In genomic region chr9:58266571-58267011, GRCm38 (mm10) we compare ENCODE assay signal across 9 mouse cellular contexts. TPM values are rescaled to one million over a fixed set of nuclear protein-coding genes. Genes with fewer than 3 reads are reported as not detected.
DNase-seq lines count a peak whose midpoint lies in the region; ATAC-seq and TF ChIP-seq lines count a peak whose summit lies in the region.
"Had no signal": no experiment of that assay in that cellular context is flagged by ENCODE, and none has a peak within 500 bp of the region (broad histone marks: within the 10 kb centered on the region; RNA-seq: fewer than 3 reads in every experiment).

No protein-coding gene starts in this region.

- H3K4me3 ChIP-seq in kidney, embryonic 16.5 days (ENCODE audit: low read length), result no peak overlapping the region
- no peak overlapping the region; a peak in 1 of 4 replicates for H3K4me3 ChIP-seq in ES-E14 (ENCODE audit: insufficient read depth in 1 of 2, low read depth in 1 of 2, low read length in 2 of 2, poor library complexity in 1 of 2, severe bottlenecking in 1 of 2)
- no peak overlapping the region for H3K4me3 ChIP-seq in heart, embryonic 14.5 days (ENCODE audit: control insufficient read depth in 1 of 2, insufficient read depth in 1 of 2, low read depth in 1 of 2, low read length in 2 of 2)

- in situ Hi-C loops in ES-E14 (cut with MboI; ENCODE audit: low sequenced_read_pairs in 2 of 2, unreplicated experiment in 2 of 2), result no loop called here

- H3K4me1 ChIP-seq in kidney, embryonic 16.5 days (ENCODE audit: insufficient read depth, low read length), result peaks cover 12% of the 10 kb centered on the region
- peaks cover 4 to 8% of the 10 kb centered on the region in 2 experiments; a peak in 3 of 4 replicates for H3K4me1 ChIP-seq in ES-E14 (ENCODE audit: control insufficient read depth in 2 of 2, insufficient read depth in 2 of 2, low read length in 2 of 2, poor library complexity in 1 of 2)
- H3K4me1 ChIP-seq in heart, embryonic 14.5 days (ENCODE audit: control insufficient read depth in 2 of 2, insufficient read depth in 2 of 2, low read length in 2 of 2), result peaks cover 7 to 13% of the 10 kb centered on the region in 2 experiments

- H3K9ac ChIP-seq in kidney, embryonic 16.5 days (replicated peaks; ENCODE audit: low read length), result peak overlapping the region; percentile 35; the same call in 1 of the 2 replicates
- peak overlapping the region; percentile 9; the same call in 1 of the 2 replicates for H3K9ac ChIP-seq in ES-E14 (ENCODE audit: insufficient read depth, low read depth, low read length, poor library complexity, severe bottlenecking)
- H3K9ac ChIP-seq in heart, embryonic 14.5 days (ENCODE audit: low read length), result no peak overlapping the region

- H3K27me3 ChIP-seq in kidney, embryonic 16.5 days (ENCODE audit: insufficient read depth, low read length), result no peaks in the 10 kb centered on the region
- H3K27me3 ChIP-seq in heart, embryonic 14.5 days (ENCODE audit: control insufficient read depth, insufficient read depth, low read length), result no peaks in the 10 kb centered on the region

- peak; percentile 27; the same call in 1 of the 2 replicates for ATAC-seq in kidney, embryonic 16.5 days (ENCODE audit: low FRiP score, low TSS enrichment)
- 0 out of 2 replicates have a peak, but pooled peaks have one; percentile 15 for ATAC-seq in heart, embryonic 14.5 days (ENCODE audit: insufficient number of reproducible peaks, insufficient read depth, low FRiP score, low read depth)
- ATAC-seq: activated CD4-positive, CD25-positive, alpha-beta regulatory T cell, adult 4 months had no signal

- intact Hi-C loops in gastrocnemius, postnatal 14 days (cut with DNase I; ENCODE audit: low total_unique reads), result no loop called here

- WGBS in kidney, embryonic 16.5 days, result 25% methylated on average over 4 of the region's 4 CpGs
- 17% methylated on average over 4 of the region's 4 CpGs for WGBS in heart, embryonic 14.5 days

- no peak for DNase-seq in kidney, adult 18-20 months
- DNase-seq in ES-E14 (ENCODE audit: low read depth, low spot score), result no peak
- peak; percentile 61 for DNase-seq in lung, postnatal 36 days
- DNase-seq in embryo, embryonic 11 days, result no peak
- no peak for DNase-seq in gastrocnemius, postnatal 14 days
- no peak for DNase-seq in layer of hippocampus, postnatal 36 days

- H3K4me2 ChIP-seq in kidney, embryonic 16.5 days (replicated peaks; ENCODE audit: low read depth, low read length), result no peak overlapping the region
- H3K4me2 ChIP-seq in heart, embryonic 14.5 days (ENCODE audit: low read length), result no peak overlapping the region

- peaks cover 13% of the 10 kb centered on the region for H3K36me3 ChIP-seq in kidney, embryonic 16.5 days (ENCODE audit: insufficient read depth, low read length)
- peaks cover 10% of the 10 kb centered on the region for H3K36me3 ChIP-seq in ES-E14 (ENCODE audit: control insufficient read depth, insufficient read depth, low read length, poor library complexity, severe bottlenecking)
- peaks cover 13% of the 10 kb centered on the region for H3K36me3 ChIP-seq in heart, embryonic 14.5 days (ENCODE audit: control insufficient read depth, insufficient read depth, low read length)

- no peaks in the 10 kb centered on the region for H3K9me3 ChIP-seq in kidney, embryonic 16.5 days (ENCODE audit: low read length)
- H3K9me3 ChIP-seq in ES-E14 (ENCODE audit: control insufficient read depth, insufficient read depth, low read depth, low read length), result no peaks in the 10 kb centered on the region
- no peaks in the 10 kb centered on the region for H3K9me3 ChIP-seq in heart, embryonic 14.5 days (ENCODE audit: control insufficient read depth, low read length)

- peak overlapping the region; percentile 64 for H3K27ac ChIP-seq in kidney, embryonic 16.5 days (ENCODE audit: low read length)
- peak overlapping the region; percentile 40; the same call in 1 of the 2 replicates for H3K27ac ChIP-seq in ES-E14 (ENCODE audit: insufficient read depth, low read depth, low read length, poor library complexity, severe bottlenecking)
- H3K27ac ChIP-seq in heart, embryonic 14.5 days (replicated peaks in 1 of 2; ENCODE audit: control insufficient read depth in 1 of 2, insufficient read depth in 1 of 2, low read depth in 2 of 2, low read length in 2 of 2), result peak overlapping the region; percentile 55 to 65

TF ChIP-seq in ES-E14, 5 proteins besides CTCF, POLR2A, EP300 and RAD21:
- TF ChIP-seq ZNF384 (IDR thresholded peaks at IDR 0.05; ENCODE audit: low read depth, low read length) (no peak), ZC3H11A (IDR thresholded peaks at IDR 0.05; ENCODE audit: borderline replicate concordance, low read depth, low read length) (no peak), HCFC1 (IDR thresholded peaks at IDR 0.05; ENCODE audit: borderline replicate concordance, insufficient read depth, low read length) (no peak), MAFK (IDR thresholded peaks at IDR 0.05; ENCODE audit: insufficient read depth, low read depth, low read length) (no peak), CHD2 (IDR thresholded peaks at IDR 0.05; ENCODE audit: low read depth, low read length) (no peak)

RNA-seq across cellular contexts. Expression of gene Stoml1, which starts 13.6 kb away (rescaled TPM):
- 33.8 and 35.8 TPM in 2 replicates for polyA plus RNA-seq in kidney, embryonic 16.5 days (2015; fragmentation: Nextera tagmentation; extraction: Ambion mirVana)
- 51.7 and 95.7 TPM in 2 replicates for total RNA-seq in ES-E14 (2012; rRNA removed)
- 22.7 and 25.6 TPM in 2 replicates for polyA plus RNA-seq in heart, embryonic 14.5 days (2014; fragmentation: Nextera tagmentation; extraction: Ambion mirVana)
- total RNA-seq in gastrocnemius, postnatal 14 days (2021), result 1 to 10 TPM; 7.0 to 8.7 TPM
- total RNA-seq in layer of hippocampus, postnatal 36 days (2021), result 10 to 100 TPM; 71.3 to 79.0 TPM

RNA-seq across cellular contexts. Expression of gene Pml, which starts 17.0 kb away (rescaled TPM):
- 26.7 TPM in 2 replicates for polyA plus RNA-seq in kidney, embryonic 16.5 days (2015; fragmentation: Nextera tagmentation; extraction: Ambion mirVana)
- total RNA-seq in ES-E14 (2012; rRNA removed), result 72.6 and 112 TPM in 2 replicates
- polyA plus RNA-seq in heart, embryonic 14.5 days (2014; fragmentation: Nextera tagmentation; extraction: Ambion mirVana), result 11.0 and 11.8 TPM in 2 replicates
- 1 to 10 TPM; 5.2 to 7.5 TPM for total RNA-seq in gastrocnemius, postnatal 14 days (2021)
- 10 to 100 TPM; 12.8 to 15.4 TPM for total RNA-seq in layer of hippocampus, postnatal 36 days (2021)

RNA-seq across cellular contexts. Expression of gene Loxl1, which starts 46.4 kb away (rescaled TPM):
- polyA plus RNA-seq in kidney, embryonic 16.5 days (2015; fragmentation: Nextera tagmentation; extraction: Ambion mirVana), result 32.7 and 36.6 TPM in 2 replicates
- total RNA-seq in ES-E14 (2012; rRNA removed), result 6.2 and 8.4 TPM in 2 replicates
- 46.8 and 53.6 TPM in 2 replicates for polyA plus RNA-seq in heart, embryonic 14.5 days (2014; fragmentation: Nextera tagmentation; extraction: Ambion mirVana)
- 10 to 100 TPM; 29.2 to 46.7 TPM for total RNA-seq in gastrocnemius, postnatal 14 days (2021)
- 1 to 10 TPM; 3.5 to 3.9 TPM for total RNA-seq in layer of hippocampus, postnatal 36 days (2021)
- polyA plus RNA-seq: activated CD4-positive, CD25-positive, alpha-beta regulatory T cell, adult 4 months had no signal
